In the genomic region with DNA sequence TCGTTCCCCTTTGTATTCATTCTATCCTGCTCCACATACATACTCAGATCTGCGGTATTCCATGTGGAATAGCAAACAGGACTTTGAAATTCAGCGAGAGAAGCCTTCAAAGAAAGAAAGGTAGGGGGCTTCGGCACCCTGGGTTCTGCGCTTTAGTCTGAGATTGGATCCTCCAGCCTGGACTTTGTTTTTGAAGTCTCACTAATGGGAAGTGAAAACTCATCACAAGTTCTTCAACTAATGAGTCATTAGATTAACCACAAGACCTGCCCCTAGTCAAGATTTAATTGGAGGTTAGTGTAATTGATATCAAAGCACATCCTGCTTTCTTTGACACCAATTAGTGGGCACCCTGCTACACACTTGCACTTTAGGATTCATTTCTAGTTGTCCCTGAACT, we compare ENCODE assay signal across 18 mouse cellular contexts.
A peak's percentile ranks its signal among the peaks of the same experiment; 100 is the strongest.
DNase-seq lines count a peak whose midpoint lies in the region; ATAC-seq and TF ChIP-seq lines count a peak whose summit lies in the region.
"Had no signal": no experiment of that assay in that cellular context is flagged by ENCODE, and none has a peak within 500 bp of the region (broad histone marks: within the 10 kb centered on the region; RNA-seq: fewer than 3 reads in every experiment).

No protein-coding gene starts in this region.

- no peak for TF ChIP-seq RAD21 in CH12.LX (IDR thresholded peaks at IDR 0.05; ENCODE audit: low read depth, low read length)

- WGBS in forebrain, embryonic 14.5 days, result 15% methylated on average over 5 of the region's 5 CpGs
- 12% methylated on average over 5 of the region's 5 CpGs for WGBS in forebrain, embryonic 15.5 days

- no peaks in the 10 kb centered on the region for H3K79me2 ChIP-seq in CH12.LX (replicated peaks; ENCODE audit: control insufficient read depth, extremely low read depth, insufficient read depth, poor library complexity, severe bottlenecking)

- H3K9ac ChIP-seq in forebrain, embryonic 14.5 days (ENCODE audit: low read length), result no peak overlapping the region
- H3K9ac ChIP-seq in forebrain, embryonic 15.5 days (replicated peaks), result no peak overlapping the region
- no peak overlapping the region for H3K9ac ChIP-seq in CH12.LX (ENCODE audit: insufficient read depth, low read depth)
- H3K9ac ChIP-seq: heart, embryonic 13.5 days; hindbrain, embryonic 15.5 days had no signal

- TF ChIP-seq CTCF in CH12.LX (conservative IDR thresholded peaks at IDR 0.05 in 1 of 2, IDR thresholded peaks at IDR 0.05 in 1 of 2; ENCODE audit: low read depth in 2 of 2, low read length in 2 of 2), result no peak
- no peak for TF ChIP-seq CTCF in gastrocnemius, adult 2 months (IDR thresholded peaks at IDR 0.05)

- dilution Hi-C loops in CH12.LX (cut with MboI; ENCODE audit: extremely low pct_ligation_motif_present, extremely low pct_unique_long_range_greater_than_20kb, low sequenced_read_pairs), result no loop called here

- H3K4me1 ChIP-seq in forebrain, embryonic 14.5 days (ENCODE audit: control insufficient read depth, insufficient read depth, low read length), result no peaks in the 10 kb centered on the region
- H3K4me1 ChIP-seq in forebrain, embryonic 15.5 days, result no peaks in the 10 kb centered on the region
- H3K4me1 ChIP-seq in CH12.LX (ENCODE audit: control insufficient read depth in 1 of 2, insufficient read depth in 2 of 2), result peaks cover 8 to 44% of the 10 kb centered on the region in 2 experiments; a peak in 3 of 4 replicates
- H3K4me1 ChIP-seq: embryonic facial prominence, embryonic 10.5 days; heart, embryonic 13.5 days; hindbrain, embryonic 15.5 days had no signal

- H3K27ac ChIP-seq in forebrain, embryonic 14.5 days (ENCODE audit: low read depth, low read length), result no peak overlapping the region
- no peak overlapping the region for H3K27ac ChIP-seq in forebrain, embryonic 15.5 days (replicated peaks)
- no peak overlapping the region for H3K27ac ChIP-seq in CH12.LX (ENCODE audit: insufficient read depth, low read depth)
- no peak overlapping the region for H3K27ac ChIP-seq in gastrocnemius, adult 2 months
- H3K27ac ChIP-seq: embryonic facial prominence, embryonic 10.5 days; heart, embryonic 13.5 days; hindbrain, embryonic 15.5 days had no signal

- no peaks in the 10 kb centered on the region for H3K36me3 ChIP-seq in forebrain, embryonic 14.5 days (ENCODE audit: control insufficient read depth, insufficient read depth, low read length)
- no peaks in the 10 kb centered on the region for H3K36me3 ChIP-seq in forebrain, embryonic 15.5 days
- no peaks in the 10 kb centered on the region for H3K36me3 ChIP-seq in CH12.LX (replicated peaks in 1 of 2; ENCODE audit: control insufficient read depth in 1 of 2, insufficient read depth in 1 of 2, low read length in 1 of 2)
- H3K36me3 ChIP-seq: embryonic facial prominence, embryonic 10.5 days; G1E; heart, embryonic 13.5 days; hindbrain, embryonic 15.5 days had no signal

- intact Hi-C loops in gastrocnemius, adult 2 months (cut with DNase I), result no loop called here

- no peak overlapping the region for H3K4me3 ChIP-seq in forebrain, embryonic 14.5 days (ENCODE audit: low read depth, low read length)
- H3K4me3 ChIP-seq in forebrain, embryonic 15.5 days, result no peak overlapping the region
- no peak overlapping the region for H3K4me3 ChIP-seq in CH12.LX (replicated peaks in 1 of 3; ENCODE audit: low read depth in 2 of 3, low read length in 2 of 3, poor library complexity in 1 of 3)
- no peak overlapping the region for H3K4me3 ChIP-seq in gastrocnemius, adult 2 months
- H3K4me3 ChIP-seq: embryonic facial prominence, embryonic 10.5 days; heart, embryonic 13.5 days; hindbrain, embryonic 15.5 days had no signal

- H3K4me2 ChIP-seq in forebrain, embryonic 14.5 days (ENCODE audit: low read length), result no peak overlapping the region
- no peak overlapping the region for H3K4me2 ChIP-seq in forebrain, embryonic 15.5 days (replicated peaks)
- no peak overlapping the region for H3K4me2 ChIP-seq in CH12.LX (ENCODE audit: insufficient read depth, low read depth, poor library complexity, severe bottlenecking)
- H3K4me2 ChIP-seq: heart, embryonic 13.5 days; hindbrain, embryonic 15.5 days had no signal

- no peak for TF ChIP-seq POLR2A in CH12.LX (IDR thresholded peaks at IDR 0.05; ENCODE audit: low read depth, low read length)

- DNase-seq in forebrain, embryonic 14.5 days (ENCODE audit: low spot score), result peak; percentile 25
- DNase-seq in CH12.LX (ENCODE audit: extremely low read depth), result no peak
- peak; percentile 62 for DNase-seq in Muller cell, postnatal 12 days (ENCODE audit: inconsistent ontology term)
- DNase-seq in retina, embryonic 14.5 days (ENCODE audit: low spot score), result peak; percentile 18
- DNase-seq in gastrocnemius, adult 2 months, result no peak
- DNase-seq in kidney, postnatal 14 days, result no peak
- DNase-seq: adrenal gland, postnatal 14 days; cerebellum, adult 18-20 months; cerebellum, adult 9-11 months; gastrocnemius, postnatal 36 days; heart, adult 11 months; heart, postnatal 36 days had no signal

- no peak; the same call in 1 of the 2 replicates for ATAC-seq in forebrain, embryonic 14.5 days
- no peak for ATAC-seq in forebrain, embryonic 15.5 days (replicated peaks)
- ATAC-seq: intestine, embryonic 16.5 days had no signal

- peak; percentile 45; the same call in 1 of the 2 replicates for TF ChIP-seq EP300 in CH12.LX (IDR thresholded peaks at IDR 0.05; ENCODE audit: low read length)

- in situ Hi-C loops in CH12.LX (cut with MboI; ENCODE audit: low pct_ligation_motif_present, low pct_unique_long_range_greater_than_20kb, low sequenced_read_pairs), result no loop called here

- no peaks in the 10 kb centered on the region for H3K9me3 ChIP-seq in forebrain, embryonic 14.5 days (replicated peaks; ENCODE audit: control insufficient read depth, low read length)
- H3K9me3 ChIP-seq in forebrain, embryonic 15.5 days, result no peaks in the 10 kb centered on the region
- H3K9me3 ChIP-seq in CH12.LX (replicated peaks; ENCODE audit: low read length), result no peaks in the 10 kb centered on the region
- H3K9me3 ChIP-seq: embryonic facial prominence, embryonic 10.5 days; G1E; heart, embryonic 13.5 days; hindbrain, embryonic 15.5 days had no signal

- H3K27me3 ChIP-seq in forebrain, embryonic 14.5 days (replicated peaks; ENCODE audit: control insufficient read depth, insufficient read depth, low read length), result no peaks in the 10 kb centered on the region
- H3K27me3 ChIP-seq in forebrain, embryonic 15.5 days, result no peaks in the 10 kb centered on the region
- no peaks in the 10 kb centered on the region for H3K27me3 ChIP-seq in CH12.LX (replicated peaks)
- H3K27me3 ChIP-seq: heart, embryonic 13.5 days; hindbrain, embryonic 15.5 days had no signal

TF ChIP-seq in CH12.LX, 34 proteins besides CTCF, POLR2A, EP300 and RAD21:
- TF ChIP-seq BHLHE40 (IDR thresholded peaks at IDR 0.05; ENCODE audit: low read depth, low read length) (no peak), MYC (IDR thresholded peaks at IDR 0.05; ENCODE audit: low read depth, low read length) (no peak), RCOR1 (conservative IDR thresholded peaks at IDR 0.05; ENCODE audit: low read depth, low read length) (no peak), USF1 (IDR thresholded peaks at IDR 0.05; ENCODE audit: low read depth, low read length) (no peak), ELF1 (IDR thresholded peaks at IDR 0.05; ENCODE audit: low read depth, low read length) (no peak), MEF2A (IDR thresholded peaks at IDR 0.05; ENCODE audit: borderline replicate concordance, low read depth, low read length) (no peak)
TF ChIP-seq in CH12.LX: peak in this region for 0.

Comparison
In these comparisons a context has a peak if more than half of its experiments do, and no peak if none do; other contexts are left out.
1. DNase-seq: peak in forebrain, embryonic 14.5 days (single experiment), Muller cell, postnatal 12 days (single experiment) and retina, embryonic 14.5 days (single experiment); none in CH12.LX (single experiment), gastrocnemius, adult 2 months (single experiment) and kidney, postnatal 14 days (single experiment).